Mouse (Mus musculus): ENCODE measurements around the gene a.

- TF ChIP-seq CTCF (IDR thresholded peaks at IDR 0.05; ENCODE audit: low read depth, low read length) (no peak), GATA1 (IDR thresholded peaks at IDR 0.05; ENCODE audit: borderline replicate concordance, low read length) (no peak), TAL1 (conservative IDR thresholded peaks at IDR 0.05; ENCODE audit: low read depth, low read length) (no peak), POLR2AphosphoS5 (IDR thresholded peaks at IDR 0.05; ENCODE audit: insufficient replicate concordance, low read depth, low read length) (no peak), GATA2 (IDR thresholded peaks at IDR 0.05; ENCODE audit: borderline replicate concordance, low read depth, low read length) (no peak)
Observed at GRCm38 (mm10) chr2:155081056-155081455, 289.9 kb downstream of the a start.

All from G1E (cell line).